Mouse (Mus musculus) retina, adult 2 months (tissue): Measurements from ENCODE around the gene Cnksr1.

Experiments used
- DNase-seq: peaks from one replicate; pipeline ENCODE4 v3.0.0-alpha.2; 2012; ENCODE audit warnings: low read depth, low spot score

Gene Cnksr1

GRCm38 (mm10) chr4:134252911-134253721, 14.9 kb upstream of the Cnksr1 start:
- DNase-seq, result no peak

GRCm38 (mm10) chr4:134252131-134252910, 14.1 kb upstream of the Cnksr1 start:
- no peak for DNase-seq

GRCm38 (mm10) chr4:134251241-134252130, 13.3 kb upstream of the Cnksr1 start:
- no peak for DNase-seq

GRCm38 (mm10) chr4:134250930-134251240, 12.7 kb upstream of the Cnksr1 start:
- DNase-seq, result no peak

DNA sequence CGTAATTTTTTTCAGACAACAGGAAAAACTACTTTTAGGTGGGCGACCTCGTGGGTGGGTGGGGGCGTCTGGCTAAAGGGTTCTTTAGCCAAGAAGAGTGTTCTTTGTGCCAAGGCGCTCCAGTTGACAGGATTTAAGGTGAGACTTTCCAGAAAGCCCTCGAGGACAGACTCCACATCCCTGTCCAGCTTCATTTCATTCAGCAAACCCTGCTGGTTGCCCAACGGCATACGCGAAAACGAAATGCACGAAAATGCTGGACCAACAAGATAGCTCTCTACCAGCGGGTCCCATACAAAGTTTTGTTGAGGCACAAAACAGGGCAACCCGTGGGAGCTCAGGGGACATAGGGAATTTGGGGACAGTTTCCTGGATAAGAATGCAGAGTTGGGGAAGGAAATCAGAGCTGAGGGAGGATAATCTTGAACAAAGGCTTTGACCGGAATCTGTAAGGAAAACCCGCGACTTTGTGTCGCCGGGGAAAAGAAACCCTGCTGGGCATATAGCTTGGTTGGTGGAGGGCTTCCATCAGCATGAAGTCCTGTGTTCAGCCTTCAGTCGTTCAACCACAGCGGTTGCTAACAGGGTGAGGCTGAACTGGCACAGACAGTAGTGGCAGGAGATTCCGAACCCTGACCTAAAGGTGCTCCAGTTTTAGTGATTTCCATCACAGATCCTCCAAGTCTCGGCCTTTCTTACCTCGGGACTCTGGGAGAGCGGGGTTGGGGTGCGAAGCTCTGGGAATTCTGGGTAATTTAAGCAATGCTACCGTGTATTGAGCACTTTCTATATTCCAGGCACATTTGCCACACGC, 12.1 kb upstream of the Cnksr1 start:
- DNase-seq, result no peak

GRCm38 (mm10) chr4:134249651-134250050, 11.5 kb upstream of the Cnksr1 start:
- no peak for DNase-seq

GRCm38 (mm10) chr4:134246719-134247258, 8.6 kb upstream of the Cnksr1 start, which contains the start of gene Gm30191:
TSS of gene Gm30191 (plus strand) at chr4:134246935.
- DNase-seq, result no peak

- no peak for DNase-seq
These were observed 8.1 kb upstream of the Cnksr1 start for GRCm38 (mm10) chr4:134246256-134246655.

- DNase-seq, result peak; percentile 72
These were observed 7.1 kb upstream of the Cnksr1 start, which contains the start of gene Zfp593 for GRCm38 (mm10) chr4:134245148-134245843. TSS of gene Zfp593 (minus strand) at chr4:134245592.

DNA sequence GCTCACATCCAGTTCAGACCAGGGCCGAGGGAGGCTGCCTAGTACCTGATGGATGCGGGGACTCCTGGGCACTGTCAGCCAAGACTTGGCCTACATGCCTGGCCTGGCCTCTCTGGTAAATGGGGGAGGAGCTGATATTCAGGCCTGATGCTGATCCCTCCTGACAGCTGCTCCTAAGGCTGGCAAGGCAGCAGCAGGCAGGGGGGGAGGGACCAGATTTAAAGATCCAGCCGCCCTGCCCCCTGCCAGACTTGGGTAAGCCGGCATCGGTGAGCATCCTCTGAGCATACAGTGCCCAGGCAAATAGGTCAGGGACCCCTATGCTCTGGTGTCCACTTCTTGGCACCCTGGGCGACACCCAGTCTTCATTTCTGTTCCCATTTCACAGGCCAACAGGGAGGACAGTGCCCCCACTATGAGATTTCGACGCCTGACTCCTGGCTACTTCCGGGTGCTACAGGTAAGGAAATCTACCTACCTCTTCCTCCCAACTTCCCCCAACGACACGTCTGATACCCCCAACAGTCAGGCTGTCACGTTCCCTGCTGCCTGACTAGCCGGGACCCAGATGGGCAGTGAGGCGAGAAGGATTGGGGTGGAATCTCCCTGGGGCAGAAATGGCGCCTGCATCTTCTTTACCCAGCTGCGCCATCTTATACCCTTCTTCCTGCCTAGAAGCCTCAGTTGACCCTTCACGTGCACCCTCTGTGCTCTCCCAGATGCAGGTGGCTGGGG, 5.5 kb upstream of the Cnksr1 start, which contains the start of gene E130218I03Rik:
Gene E130218I03Rik, plus strand, starts transcription at position 147 of the 735 bp plus-strand sequence.
- DNase-seq, result peak; percentile 93

GRCm38 (mm10) chr4:134238686-134239085, 487 bp upstream of the Cnksr1 start:
- no peak for DNase-seq

- no peak for DNase-seq
These were observed 469 bp downstream of the Cnksr1 start for GRCm38 (mm10) chr4:134237582-134238278.

GRCm38 (mm10) chr4:134234876-134235275, 3.3 kb downstream of the Cnksr1 start:
- no peak for DNase-seq

GRCm38 (mm10) chr4:134230431-134230830, 7.8 kb downstream of the Cnksr1 start:
- DNase-seq, result no peak

DNA sequence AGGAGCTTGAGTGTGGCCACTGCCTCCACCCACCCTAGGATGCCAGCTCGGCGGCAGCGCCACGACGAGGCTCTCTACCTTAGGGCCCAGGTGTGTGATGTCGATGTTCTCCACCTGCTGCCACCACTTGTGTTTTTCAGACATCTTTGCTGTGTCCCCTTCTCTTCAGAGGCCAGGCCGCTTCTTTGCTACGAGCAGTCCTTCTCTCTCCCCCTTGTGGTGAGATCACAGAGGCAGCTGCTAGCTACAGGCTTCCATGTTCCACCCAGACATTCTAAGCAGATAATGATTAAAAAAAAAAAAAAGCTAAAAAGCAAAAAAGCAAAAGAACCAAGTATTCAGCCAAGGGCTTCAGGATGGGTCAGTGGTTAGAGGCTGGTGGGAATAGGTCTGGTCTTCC, 11.0 kb downstream of the Cnksr1 start, which contains the start of gene Catsper4:
Gene Catsper4, minus strand, starts transcription at position 190 of the 400 bp plus-strand sequence.
- DNase-seq, result no peak

DNA sequence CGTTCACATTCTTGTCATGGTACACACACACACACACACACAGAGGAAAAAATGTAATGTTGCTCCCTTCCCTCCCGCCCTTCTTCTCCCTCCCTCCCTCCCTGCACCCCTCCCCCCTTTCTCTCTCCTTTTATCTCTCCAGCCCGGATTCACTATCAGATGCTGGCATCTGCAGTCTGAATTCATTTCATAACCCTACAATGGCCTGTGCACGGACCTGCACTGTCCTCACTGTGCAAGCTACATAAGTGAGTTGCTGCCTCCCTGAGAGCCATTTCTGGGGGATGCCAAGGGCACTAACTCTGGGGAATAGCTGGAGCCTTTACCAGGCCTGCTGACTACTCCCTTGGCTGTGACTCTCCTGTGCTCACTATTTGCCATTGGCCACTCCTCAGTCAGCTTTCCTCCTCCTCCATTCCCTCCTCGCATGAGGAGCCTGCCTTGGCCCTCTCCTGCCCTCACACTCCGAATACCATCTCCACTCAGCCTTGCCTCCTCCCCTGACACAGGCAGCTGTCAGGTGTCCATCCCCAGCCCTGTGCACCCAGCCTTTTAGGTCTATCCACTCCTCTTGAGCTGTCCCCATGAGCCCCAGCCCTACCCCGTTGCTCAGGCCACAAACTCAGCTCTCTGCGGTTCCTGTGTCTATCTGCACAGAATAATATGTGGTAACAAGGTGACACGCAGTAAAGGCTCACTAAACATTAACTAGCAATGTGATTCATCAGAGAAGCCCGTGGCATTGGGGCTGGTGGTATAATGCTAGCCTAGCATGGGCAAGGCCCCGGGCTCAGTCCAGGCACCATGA, 15.2 kb downstream of the Cnksr1 start:
- DNase-seq, result no peak

DNA sequence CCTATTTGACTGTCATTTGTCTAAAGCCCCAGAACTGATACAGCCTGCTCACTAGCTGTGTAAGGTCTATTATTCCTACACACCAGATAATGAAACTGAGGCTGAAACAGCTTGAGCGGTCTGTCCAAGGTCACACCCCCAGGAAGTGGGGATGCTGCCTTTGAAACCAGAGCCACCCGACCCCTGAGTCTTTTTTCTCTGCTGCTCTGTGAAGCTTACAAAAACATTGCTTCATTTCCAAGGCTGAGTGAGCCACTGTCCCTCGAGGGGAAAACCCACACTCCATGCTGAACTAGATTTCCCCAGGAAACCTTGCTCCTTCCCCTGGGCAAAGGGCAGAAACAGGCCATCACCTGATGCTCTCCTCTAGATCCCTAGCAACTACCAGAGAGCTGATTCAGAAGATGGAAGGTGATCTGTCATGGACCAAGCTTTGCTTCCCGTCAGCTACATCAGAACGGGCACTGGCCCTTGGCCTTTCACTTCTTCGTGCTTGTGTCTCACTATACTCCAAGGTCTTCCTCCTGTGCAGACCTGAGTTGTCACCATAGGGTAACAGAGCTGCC, 31.6 kb downstream of the Cnksr1 start:
- no peak for DNase-seq
